Mouse (Mus musculus): ENCODE measurements around the gene Sebox.
"Not testable (repeated sequence)": the region's sequence is repeated elsewhere in the genome, so short reads cannot be mapped to it uniquely, and the experiment has no call there.

Gene Sebox

DNA sequence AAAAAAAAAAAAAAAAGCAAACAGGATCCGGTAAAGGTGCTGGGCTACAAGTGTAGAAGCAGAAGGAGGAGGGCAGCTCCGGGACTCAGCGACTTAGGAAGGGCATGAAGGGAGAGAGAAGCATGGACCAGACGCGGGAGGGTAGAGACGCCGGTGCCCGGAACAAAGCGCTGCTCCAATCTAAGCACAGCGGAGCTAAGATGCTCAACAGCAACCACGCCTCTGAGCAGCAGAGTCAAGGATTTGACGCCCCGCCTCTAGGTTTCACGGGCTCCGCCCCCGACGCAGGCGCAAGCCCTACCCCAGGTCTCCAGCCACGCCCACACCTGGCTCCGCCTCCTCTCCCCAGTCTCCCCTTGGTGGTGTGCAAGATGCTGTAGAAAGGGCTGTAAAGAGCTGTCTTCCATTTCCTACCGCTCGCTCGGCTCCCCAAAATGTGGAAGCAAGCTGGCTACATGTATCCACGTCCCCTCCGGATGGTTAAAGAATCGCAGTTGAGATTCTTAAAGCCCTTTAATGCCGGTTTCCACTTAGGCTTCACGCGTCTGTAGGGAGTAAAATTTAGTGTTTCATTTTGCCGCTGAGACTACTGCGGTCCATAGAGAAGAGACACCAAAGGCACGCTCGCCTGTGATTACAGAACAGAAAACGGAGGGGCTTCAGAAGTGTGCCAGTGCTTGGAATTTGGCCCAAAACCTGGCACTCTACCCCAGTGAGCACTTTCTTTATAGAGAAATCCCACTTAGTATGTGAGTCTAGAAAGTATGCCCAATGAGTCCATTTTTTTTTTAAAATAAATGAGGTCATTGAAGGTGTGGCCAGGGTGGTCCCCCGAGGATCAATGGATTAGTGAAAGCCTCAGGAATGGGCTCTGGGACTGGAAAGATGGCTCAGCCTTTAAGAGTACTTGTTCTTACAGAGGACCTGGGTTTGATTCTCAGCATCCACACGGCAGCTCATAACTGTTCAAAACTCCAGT, 5.4 kb upstream of the Sebox start, which contains the start of gene Sarm1:
Gene Sarm1, minus strand, starts transcription at position 211 of the 979 bp plus-strand sequence.
- peak; percentile 93 for DNase-seq (ENCODE audit: extremely low spot score, low spot score)

DNA sequence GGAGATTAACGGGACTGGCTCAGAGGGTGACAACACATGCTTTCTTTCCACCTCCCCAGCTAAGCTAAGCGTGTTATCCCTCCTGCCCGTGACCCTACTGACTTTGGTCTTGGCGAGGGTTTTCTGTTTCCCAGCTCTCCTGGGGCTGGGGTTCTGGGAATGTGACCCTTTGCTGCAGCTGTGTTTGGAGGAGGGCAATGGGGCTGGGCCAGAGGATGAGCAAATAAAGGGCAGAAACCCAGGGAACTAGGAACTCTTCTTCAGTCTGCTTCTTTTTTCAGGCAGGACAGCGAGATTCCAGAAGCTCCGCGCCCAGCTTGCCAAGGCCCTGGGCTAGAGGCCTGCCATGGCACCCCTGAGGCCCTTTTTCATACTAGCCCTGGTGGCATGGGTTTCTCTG, 4.2 kb upstream of the Sebox start, which contains the start of gene Vtn:
Gene Vtn, plus strand, starts transcription at position 88 of the 400 bp plus-strand sequence.
- DNase-seq (ENCODE audit: extremely low spot score, low spot score): no peak

DNA sequence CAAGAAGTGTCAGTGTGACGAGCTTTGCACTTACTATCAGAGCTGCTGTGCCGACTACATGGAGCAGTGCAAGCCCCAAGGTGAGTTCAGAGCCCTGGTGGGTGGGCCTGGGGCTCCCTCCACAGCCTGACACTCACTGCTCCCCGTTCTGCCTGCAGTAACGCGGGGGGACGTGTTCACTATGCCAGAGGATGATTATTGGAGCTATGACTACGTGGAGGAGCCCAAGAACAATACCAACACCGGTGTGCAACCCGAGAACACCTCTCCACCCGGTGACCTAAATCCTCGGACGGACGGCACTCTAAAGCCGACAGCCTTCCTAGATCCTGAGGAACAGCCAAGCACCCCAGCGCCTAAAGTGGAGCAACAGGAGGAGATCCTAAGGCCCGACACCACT, 3.7 kb upstream of the Sebox start:
- no peak for DNase-seq (ENCODE audit: extremely low spot score, low spot score)

GRCm38 (mm10) chr11:78500623-78501202, 2.5 kb upstream of the Sebox start:
- DNase-seq (ENCODE audit: extremely low spot score, low spot score): no peak

DNA sequence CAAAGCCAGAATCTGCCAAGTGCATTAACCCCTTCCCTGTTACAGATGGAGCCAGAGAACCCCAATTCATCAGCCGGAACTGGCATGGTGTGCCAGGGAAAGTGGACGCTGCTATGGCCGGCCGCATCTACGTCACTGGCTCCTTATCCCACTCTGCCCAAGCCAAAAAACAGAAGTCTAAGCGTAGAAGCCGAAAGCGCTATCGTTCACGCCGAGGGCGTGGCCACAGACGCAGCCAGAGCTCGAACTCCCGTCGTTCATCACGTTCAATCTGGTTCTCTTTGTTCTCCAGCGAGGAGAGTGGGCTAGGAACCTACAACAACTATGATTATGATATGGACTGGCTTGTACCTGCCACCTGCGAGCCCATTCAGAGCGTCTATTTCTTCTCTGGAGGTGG, 1.7 kb upstream of the Sebox start:
- DNase-seq (ENCODE audit: extremely low spot score, low spot score): no peak

GRCm38 (mm10) chr11:78505430-78505829, 2.2 kb downstream of the Sebox start:
- DNase-seq (ENCODE audit: extremely low spot score, low spot score): no peak

DNA sequence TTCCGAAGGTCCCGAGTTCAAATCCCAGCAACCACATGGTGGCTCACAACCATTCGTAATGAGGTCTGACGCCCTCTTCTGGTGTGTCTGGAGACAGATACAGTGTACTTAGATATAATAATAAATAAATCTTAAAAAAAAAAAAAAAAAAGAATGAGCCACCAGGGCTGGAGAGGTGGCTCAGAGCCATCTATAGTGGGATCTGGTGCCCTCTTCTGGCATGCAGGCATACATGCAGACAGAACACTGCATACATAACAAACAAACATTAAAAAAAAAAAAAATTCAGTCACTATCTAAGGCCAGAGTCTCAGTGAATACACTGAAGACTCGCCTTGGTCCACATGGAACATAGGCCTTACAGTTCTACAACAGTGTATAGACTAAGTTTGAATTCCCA, 5.9 kb downstream of the Sebox start:
- DNase-seq (ENCODE audit: extremely low spot score, low spot score): no peak

DNA sequence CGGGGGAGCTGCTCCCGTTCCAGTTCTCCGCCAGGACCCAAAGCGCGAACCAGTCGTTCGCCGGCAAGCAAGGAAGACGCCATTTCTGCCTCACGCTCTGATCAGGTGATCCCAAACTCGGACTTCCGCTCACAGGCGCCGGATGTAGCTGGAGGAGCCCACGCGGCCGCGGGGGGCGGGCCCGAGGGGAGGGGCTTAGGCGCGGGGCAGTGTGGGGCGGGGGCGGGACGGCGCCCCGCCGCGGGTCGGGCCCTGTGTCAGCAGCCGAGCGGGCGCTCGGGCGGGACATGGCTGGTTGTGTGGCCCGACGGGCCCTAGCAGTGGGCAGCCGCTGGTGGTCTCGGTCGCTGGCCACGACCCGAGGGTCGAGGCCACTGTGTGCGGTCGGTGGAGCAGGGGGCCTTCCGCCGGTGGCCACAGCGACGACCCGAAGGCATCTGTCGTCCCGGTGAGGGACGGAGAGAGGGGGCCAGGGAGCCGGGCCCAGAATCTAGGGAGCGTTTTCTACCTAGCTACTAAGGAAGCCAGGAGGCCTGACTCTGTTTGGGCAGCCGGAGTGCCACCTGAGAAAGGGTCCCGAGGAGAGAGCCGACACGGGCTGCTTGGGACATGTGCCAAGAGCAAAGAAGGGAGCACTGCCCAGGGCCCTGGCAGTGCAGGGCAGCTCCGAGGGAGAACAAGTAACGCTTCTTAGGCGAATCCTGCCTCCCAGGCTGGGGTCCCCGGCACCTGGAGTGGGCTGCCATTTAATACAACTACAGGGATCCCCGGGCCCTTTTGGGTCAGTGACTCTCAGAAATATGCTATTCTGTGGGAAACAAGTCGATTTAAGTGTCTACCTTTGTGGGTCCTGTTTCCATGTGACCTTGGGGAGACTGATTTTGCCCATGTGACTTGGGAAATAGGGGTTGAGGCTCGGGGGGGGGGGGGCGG, 9.0 kb downstream of the Sebox start, which contains the start of the genes Tmem199 and Poldip2:
Gene Tmem199, minus strand, starts transcription at position 148 of the 933 bp plus-strand sequence.
Gene Poldip2, plus strand, starts transcription at position 169 of the 933 bp plus-strand sequence.
- peak; percentile 94 for DNase-seq (ENCODE audit: extremely low spot score, low spot score)

- DNase-seq (ENCODE audit: extremely low spot score, low spot score): no peak
Measured at GRCm38 (mm10) chr11:78513106-78513790, 10.0 kb downstream of the Sebox start.

- no peak for DNase-seq (ENCODE audit: extremely low spot score, low spot score)
Measured at GRCm38 (mm10) chr11:78515549-78516325, 12.5 kb downstream of the Sebox start.

- DNase-seq (ENCODE audit: extremely low spot score, low spot score): no peak
Measured at GRCm38 (mm10) chr11:78518931-78519330, 15.7 kb downstream of the Sebox start.

GRCm38 (mm10) chr11:78521880-78522279, 18.6 kb downstream of the Sebox start:
- no peak for DNase-seq (ENCODE audit: extremely low spot score, low spot score)

- no peak for DNase-seq (ENCODE audit: extremely low spot score, low spot score)
Measured at GRCm38 (mm10) chr11:78522481-78522997, 19.3 kb downstream of the Sebox start.

DNA sequence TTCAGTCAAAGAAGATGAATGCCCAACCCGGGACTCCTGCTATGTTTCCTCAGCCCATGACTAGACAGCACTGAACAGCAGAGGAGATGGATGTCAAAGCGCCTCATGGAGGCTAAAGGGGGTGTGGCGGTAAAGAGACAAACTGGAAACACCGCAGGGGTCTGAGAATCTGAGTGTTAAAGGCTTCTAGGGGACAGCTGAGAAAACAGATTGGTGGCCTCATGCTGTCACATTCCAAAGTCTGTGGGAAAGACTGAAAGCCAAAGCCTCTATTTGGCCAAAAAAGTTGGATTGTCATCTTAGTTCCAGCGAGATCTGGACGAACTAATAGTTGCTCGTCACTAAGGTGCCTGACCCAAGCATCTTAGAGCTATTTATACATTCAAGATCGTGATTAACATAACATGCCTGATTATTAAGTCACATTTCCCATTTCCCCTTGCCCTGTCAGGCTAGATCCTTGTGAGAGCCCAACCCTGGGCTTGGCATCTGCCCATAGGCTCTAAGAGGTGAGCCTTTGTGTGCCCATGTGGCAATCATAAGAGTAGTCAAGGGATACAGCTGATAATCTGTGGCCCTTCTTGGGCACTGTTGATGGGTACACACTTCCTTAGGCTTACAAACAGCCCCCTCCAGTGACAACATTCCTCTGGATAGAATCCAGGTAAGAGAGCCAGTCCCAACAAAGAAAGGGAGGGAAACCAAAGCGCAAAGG, 20.2 kb downstream of the Sebox start:
- no peak for DNase-seq (ENCODE audit: extremely low spot score, low spot score)

GRCm38 (mm10) chr11:78524838-78525237, 21.6 kb downstream of the Sebox start:
- DNase-seq (ENCODE audit: extremely low spot score, low spot score): no peak

- DNase-seq (ENCODE audit: extremely low spot score, low spot score): no peak
Measured at GRCm38 (mm10) chr11:78528714-78529113, 25.5 kb downstream of the Sebox start.

DNA sequence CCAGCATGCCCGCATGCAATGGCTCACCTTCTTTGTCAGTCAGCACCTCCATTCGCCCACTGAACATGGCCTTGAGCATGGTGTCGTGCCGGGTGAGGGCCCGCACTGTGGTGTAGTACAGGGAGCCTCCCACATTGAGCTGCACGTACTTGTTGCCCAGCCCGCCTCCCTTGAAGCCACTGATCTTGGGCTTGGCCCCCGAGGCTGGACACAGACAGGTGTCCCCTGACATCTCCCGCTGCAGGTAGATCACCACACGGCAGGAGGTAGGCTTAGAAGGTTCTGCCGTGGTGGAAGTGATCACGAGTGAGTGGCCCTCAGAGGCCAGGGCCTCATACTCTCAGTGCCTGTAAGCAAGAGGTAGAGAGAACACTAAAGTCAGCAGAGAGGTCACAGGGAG, 26.8 kb downstream of the Sebox start:
- DNase-seq (ENCODE audit: extremely low spot score, low spot score): no peak

DNA sequence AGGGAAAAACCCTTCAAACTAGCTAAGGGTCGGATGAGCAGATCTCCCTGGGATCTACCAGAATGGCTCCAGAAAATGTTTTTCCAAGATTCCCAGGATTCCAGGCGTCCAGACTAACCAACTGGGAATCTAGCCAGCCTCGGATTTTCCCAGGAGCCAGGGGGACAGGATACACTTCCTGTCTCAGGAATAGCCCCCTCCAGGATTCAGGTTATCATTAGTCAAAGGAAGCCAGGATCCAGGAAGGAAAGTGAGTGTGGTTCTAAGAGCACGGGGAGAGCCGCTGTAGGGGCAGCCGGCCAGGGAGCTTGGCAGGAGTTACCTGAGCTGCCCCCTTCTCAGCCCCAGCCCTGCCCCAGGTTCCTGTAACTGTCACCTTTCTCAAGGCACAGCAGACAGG, 27.8 kb downstream of the Sebox start:
- no peak for DNase-seq (ENCODE audit: extremely low spot score, low spot score)

DNA sequence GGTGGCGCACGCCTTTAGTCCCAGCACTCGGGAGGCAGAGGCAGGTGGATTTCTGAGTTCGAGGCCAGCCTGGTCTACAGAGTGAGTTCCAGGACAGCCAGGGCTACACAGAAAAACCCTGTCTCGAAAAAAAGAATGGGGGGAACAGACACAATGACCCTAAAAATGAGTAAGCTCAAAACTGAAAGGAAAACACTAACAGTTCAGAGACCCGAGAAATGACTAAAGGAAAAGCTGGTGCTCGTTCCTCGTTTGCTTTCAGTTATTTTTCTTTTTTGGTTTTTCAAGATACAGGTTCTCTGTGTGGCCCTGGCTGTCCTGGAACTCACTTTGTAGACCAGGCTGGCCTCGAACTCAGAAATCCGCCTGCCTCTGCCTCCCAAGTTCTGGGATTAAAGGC, 28.3 kb downstream of the Sebox start:
- not testable (repeated sequence) for DNase-seq (ENCODE audit: extremely low spot score, low spot score)

Measured in neural tube, embryonic 10.5 days (tissue).